Mouse (Mus musculus) v-Abl transformed pro-B cells (cell line): Measurements from ENCODE around the gene Aktip.

Experiments used
- in situ Hi-C, 2 experiments: fragments of 400-800 bp; cut with MboI; formaldehyde crosslinking; loops; one replicate each; pipeline ENCODE4 v1.15.1; 2025; ENCODE audit not compliant: unreplicated experiment in 2 of 2

Gene Aktip

GRCm38 (mm10) chr8:91134659-91135058 lies 65.1 kb downstream of the Aktip start:
- in situ Hi-C loops = loop anchor here (25.0 kb wide), 1 partner anchor 1228 kb away; the partner anchor contains the start of gene Irx5 (in 2 of the 2)

DNA sequence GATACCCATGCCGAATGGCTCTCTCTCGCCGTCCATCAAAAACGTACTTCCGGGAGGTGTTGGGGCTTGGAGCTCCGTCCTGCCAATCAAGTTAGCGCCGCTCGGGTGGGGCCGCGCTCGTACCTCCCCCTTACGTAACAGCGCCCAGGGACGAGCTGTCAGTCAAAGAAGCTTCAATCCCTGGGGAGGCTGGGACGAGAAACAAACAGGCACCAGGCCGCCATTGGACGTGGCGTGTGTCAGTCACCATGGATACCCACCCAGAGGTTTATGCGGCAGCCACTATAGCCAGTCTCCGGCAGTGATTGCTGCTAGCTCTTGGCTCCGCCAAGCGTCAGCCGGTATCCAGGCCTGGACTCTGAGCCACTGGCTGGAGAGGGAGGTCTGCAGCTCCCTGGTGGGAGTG lies 65.7 kb downstream of the Aktip start:
- in situ Hi-C loops = loop anchor here (25.0 kb wide), 1 partner anchor 1228 kb away; the partner anchor contains the start of gene Irx5 (in 2 of the 2)

GRCm38 (mm10) chr8:91133441-91134069 lies 66.2 kb downstream of the Aktip start:
- in situ Hi-C loops = loop anchor here (25.0 kb wide), 1 partner anchor 1229 kb away; the partner anchor contains the start of gene Irx5 (in 2 of the 2)

DNA sequence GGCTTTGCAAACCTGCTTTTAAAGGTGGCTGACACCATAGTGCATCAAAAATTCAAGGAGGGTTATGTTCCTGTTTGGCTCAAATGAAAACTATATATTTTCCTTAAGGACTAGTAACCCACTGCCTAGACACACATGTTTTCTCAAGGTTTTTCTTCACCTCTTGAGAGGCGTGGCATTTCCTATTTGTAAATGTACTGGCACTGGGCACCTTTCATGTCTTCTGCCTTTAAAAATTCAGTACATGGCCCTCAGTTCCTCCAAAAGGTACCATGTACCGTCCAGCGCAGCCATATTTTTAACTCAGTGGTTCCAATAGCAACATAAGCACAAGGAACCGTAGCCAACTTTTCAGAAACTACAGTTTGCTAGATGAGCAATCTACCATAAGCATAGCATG lies 67.0 kb downstream of the Aktip start:
- in situ Hi-C loops = loop anchor here (25.0 kb wide), 1 partner anchor 1230 kb away; the partner anchor contains the start of gene Irx5 (in 2 of the 2)

DNA sequence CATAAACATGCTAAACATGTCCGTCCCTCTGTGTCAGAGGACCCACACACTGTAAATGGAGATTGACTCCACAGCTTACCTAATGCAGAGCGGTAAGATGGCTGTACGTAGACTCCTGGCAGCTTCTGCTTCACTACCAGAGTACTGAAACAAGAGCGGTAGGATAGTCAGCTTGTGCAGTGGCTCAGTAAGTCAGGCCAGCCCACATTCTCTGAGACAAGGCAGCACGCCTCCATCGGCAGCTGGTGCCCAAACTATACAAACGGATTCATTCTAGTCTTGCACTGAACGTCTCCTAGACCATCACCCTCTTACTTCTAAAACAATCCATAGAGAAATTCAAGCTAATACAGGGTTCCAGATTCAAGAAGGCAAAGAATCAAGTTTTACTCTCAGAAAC lies 73.0 kb downstream of the Aktip start:
- in situ Hi-C loops = loop anchor here (25.0 kb wide), 1 partner anchor 1236 kb away; the partner anchor contains the start of gene Irx5 (in 2 of the 2)

GRCm38 (mm10) chr8:91124315-91124714 lies 75.5 kb downstream of the Aktip start:
- in situ Hi-C loops = no loop called here

DNA sequence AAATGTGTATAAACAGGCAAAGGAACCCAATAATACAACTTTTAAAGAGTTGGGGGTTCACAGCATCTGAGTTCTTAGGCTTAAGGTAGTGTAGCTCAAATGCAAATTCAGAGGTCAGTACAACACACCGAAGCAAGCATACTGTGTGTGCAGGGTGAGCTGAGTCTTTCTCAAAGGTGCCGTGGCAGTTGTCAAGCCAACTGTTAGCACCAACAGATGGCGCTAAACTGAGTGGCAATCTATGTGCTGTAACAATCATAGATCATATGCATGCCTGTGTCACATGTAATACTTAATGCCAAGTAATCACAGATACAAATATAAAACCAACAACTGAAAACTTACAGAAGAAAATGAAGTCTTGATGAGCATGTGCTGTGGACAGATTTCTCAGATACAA lies 81.6 kb downstream of the Aktip start:
- in situ Hi-C loops = no loop called here

DNA sequence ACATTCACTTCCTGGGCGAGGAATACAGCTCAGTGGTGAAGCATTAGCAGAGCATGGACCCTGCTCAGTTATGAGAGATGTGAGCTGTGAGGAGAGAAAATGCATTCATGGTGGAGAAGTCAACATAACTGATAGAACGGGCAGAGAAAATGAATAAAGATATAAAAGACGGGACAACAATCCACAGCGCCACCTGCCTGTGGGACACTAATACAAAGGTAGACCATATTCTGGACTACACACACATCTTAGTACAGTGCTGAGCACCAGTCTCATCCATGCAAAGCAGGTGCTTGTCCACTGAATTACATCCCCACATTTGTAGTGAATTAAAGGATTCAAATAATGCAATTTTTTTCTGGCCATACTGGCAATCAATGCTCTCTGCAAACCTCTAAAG lies 82.2 kb downstream of the Aktip start:
- in situ Hi-C loops = no loop called here

DNA sequence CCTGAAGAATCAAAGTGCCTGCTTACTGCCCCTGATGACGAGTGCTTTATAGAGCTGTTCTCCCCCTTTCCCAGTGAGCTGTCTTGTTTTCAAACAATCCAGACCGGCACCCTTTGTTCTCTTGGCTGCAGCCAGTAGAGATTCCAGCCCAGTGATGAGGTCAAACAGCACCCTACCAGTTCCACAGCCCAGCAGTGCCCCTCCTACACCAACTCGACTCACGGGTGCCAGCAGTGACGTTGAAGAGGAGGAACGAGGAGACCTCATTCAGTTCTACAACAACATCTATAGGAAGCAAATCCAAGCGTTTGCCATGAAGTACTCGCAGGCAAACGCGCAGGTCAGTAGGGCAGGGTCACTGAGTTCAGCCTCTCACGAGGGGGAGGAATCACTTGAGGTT lies 84.9 kb downstream of the Aktip start:
- in situ Hi-C loops = no loop called here

GRCm38 (mm10) chr8:91114428-91114827 lies 85.3 kb downstream of the Aktip start:
- in situ Hi-C loops = no loop called here

DNA sequence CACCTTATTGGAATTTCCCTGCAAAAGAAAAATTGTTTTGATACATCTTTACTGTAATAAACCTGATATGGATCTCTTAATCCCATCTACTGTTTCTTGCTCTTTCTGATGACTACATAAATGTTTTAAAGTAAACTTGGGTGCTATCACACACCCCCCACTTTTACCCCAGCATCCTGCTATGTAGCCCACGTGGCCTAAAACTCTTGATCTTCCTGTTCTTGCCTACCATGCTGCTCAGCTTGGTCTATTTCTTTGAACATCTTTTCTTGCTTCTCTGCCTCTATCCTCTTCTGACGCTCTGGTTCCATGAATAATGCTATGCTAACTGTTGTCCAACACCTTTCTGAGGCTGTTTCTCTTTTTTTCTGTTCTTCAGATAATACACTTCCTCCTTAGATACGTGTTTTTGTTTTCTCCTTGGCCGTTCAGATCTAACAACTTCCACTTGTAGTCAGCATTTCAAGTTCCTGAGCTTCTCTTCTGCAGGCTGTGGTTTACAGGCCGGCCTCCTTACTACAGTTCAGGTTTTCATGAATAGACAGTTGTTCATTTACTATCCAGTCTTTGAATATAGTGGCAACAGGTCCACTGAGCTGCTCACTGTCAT lies 87.8 kb downstream of the Aktip start:
- in situ Hi-C loops = no loop called here

- in situ Hi-C loops = no loop called here
Measured at GRCm38 (mm10) chr8:91106271-91106670, 93.5 kb downstream of the Aktip start.

- in situ Hi-C loops = no loop called here
Measured at GRCm38 (mm10) chr8:91098106-91098505, 101.7 kb downstream of the Aktip start.

- in situ Hi-C loops = no loop called here
Measured at GRCm38 (mm10) chr8:91094135-91094534, 105.6 kb downstream of the Aktip start.

GRCm38 (mm10) chr8:91089601-91090000 lies 110.2 kb downstream of the Aktip start:
- in situ Hi-C loops = no loop called here

GRCm38 (mm10) chr8:91088452-91088851 lies 111.3 kb downstream of the Aktip start:
- in situ Hi-C loops = no loop called here

- in situ Hi-C loops = no loop called here
Measured at GRCm38 (mm10) chr8:91082428-91082827, 117.3 kb downstream of the Aktip start.

- in situ Hi-C loops = no loop called here
Measured at GRCm38 (mm10) chr8:91081911-91082310, 117.9 kb downstream of the Aktip start.

- in situ Hi-C loops = no loop called here
Measured at GRCm38 (mm10) chr8:91079678-91080077, 120.1 kb downstream of the Aktip start.

DNA sequence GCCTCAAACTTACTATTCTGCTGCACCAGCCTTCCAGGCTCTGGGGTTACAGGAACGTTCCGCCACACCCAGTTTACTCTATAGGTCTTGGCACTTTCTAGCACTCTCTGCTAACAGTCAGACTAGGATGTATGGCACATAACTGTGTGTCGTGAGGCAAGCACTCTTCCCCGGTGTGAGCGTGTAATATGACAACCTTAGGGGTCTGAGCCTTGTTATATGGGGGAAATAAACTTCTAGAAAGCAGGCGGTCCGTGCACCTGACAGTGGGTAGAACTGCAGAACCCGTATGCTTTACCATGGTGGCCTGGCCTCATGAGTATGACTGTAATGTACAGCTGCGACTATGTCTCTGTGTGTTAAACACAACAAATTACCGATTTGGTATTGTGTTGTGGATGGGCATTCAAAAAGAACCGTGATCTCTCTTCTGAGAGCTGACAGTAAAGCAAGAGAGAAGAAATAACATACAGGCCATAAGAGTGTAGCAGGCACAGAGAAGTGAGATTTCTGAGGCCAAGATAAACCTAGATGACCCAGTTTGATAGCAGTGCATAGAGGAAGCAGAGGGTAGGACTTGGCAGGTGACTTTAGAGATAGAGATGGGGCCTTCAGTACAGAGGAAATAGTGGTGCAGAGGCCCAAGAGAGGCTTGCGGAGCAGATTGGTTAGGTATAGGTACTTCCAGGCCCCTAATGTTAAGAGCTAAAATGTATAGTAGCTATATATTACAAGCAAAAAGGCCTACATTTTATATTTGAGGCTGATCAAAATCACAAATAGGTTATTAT lies 122.5 kb downstream of the Aktip start:
- in situ Hi-C loops = no loop called here

GRCm38 (mm10) chr8:91070275-91070859 lies 129.4 kb downstream of the Aktip start:
- in situ Hi-C loops = no loop called here
